Mouse (Mus musculus): ENCODE data around the gene Ssh1.

Gene Ssh1

DNA sequence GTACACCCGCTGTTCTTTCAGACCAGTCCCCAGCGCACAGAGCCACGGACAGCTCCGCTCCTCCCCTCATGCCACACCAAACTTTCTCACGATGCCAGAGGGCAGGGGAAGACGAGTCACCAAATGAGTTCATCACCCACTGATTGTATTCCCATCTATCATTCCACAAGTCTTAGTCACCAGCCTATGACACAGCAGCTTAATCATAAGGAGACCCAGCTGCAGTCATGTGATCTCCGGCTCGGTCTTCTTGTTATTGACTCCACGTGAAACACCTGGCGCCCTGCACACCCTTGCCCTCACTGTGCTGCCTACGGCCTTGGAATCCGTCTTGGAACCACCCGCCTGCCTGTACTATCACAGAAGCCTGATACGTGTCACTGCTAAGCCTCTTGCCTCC lies 28.7 kb downstream of the Ssh1 start:
- no peak for DNase-seq

GRCm38 (mm10) chr5:113961776-113962175 lies 31.9 kb downstream of the Ssh1 start:
- DNase-seq: no peak

DNA sequence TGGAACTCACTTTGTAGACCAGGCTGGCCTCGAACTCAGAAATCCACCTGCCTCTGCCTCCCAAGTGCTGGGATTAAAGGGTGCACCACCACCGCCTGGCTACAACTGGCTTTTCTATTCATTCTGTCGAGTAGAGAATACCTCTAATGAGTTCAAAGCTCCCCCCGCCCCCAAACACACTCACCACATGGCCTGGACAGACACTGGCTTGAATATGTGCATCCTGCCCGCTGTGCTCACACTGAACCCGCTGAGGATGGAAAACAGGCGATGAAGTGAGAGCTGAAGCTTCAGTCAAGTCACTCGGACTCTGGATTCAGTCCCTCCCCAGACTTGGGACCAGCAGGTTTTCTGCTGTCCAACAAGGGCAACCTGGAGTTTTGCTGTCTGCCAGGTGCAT lies 33.3 kb downstream of the Ssh1 start:
- no peak for DNase-seq

- no peak for DNase-seq
Measured at GRCm38 (mm10) chr5:113959039-113959438, 34.7 kb downstream of the Ssh1 start.

- peak; percentile 66 for DNase-seq
Measured at GRCm38 (mm10) chr5:113956510-113956909, 37.2 kb downstream of the Ssh1 start.

- no peak for DNase-seq
Measured at GRCm38 (mm10) chr5:113955691-113956090, 38.0 kb downstream of the Ssh1 start.

DNA sequence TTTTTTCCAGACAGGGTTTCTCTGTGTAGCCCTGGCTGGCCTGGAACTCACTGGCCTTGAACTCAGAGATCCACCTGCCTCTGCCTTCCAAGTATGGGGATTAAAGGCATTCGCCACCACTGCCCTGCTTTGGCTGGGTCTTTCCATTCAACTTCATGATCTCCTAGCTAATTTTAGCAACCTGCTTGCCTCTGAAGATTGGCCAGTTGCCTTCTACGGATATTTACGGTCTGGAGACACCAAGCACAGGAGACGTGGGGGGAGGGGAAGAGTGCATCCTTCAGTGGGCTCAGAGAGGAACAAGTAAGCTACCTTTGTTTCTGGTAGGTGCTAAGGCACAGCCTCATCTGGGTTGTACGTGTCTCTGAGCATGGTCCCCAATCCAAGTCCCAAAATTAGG lies 38.4 kb downstream of the Ssh1 start:
- no peak for DNase-seq

DNA sequence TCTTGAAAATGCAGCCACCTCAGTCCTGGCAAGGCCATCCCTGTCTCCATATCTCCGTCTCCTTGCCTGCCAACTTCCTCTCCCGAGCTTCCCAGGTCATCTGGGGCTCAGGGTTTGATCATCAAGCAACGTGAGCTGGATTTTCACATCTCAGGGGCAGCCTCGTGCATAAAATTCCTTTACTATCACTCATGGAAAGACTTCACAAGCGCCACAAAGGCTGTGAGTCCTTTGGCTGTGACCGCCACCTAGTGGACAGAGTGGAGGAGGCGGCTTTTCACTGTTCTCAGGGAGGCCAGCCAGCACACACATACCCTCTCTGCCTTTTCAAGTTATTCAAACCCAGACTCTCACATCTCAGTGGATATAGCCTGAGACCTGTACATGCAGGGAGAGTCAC lies 39.3 kb downstream of the Ssh1 start:
- peak; percentile 69 for DNase-seq

DNA sequence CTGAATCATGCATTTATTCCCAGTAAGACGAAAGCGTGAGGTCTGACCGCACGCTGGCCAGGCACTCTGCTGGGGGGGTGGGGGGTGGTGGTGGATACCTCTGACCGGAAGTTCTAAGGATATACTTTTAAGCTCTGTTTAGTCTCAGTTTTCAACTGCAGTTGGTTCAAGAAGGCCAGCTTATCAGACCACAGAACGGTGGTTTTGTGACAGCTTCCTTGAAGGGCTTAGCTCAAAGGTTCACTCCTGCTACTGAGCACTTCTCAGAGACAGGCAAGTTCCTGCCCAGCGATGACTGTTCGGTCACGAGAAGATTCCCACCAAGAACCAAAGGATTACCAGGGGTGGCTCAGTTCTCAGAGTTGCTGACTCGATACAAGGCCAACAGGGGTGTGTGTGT lies 41.2 kb downstream of the Ssh1 start:
- no peak for DNase-seq

GRCm38 (mm10) chr5:113951693-113952071 lies 42.0 kb downstream of the Ssh1 start:
- DNase-seq: no peak

GRCm38 (mm10) chr5:113950786-113951692 lies 42.7 kb downstream of the Ssh1 start:
- no peak for DNase-seq

DNA sequence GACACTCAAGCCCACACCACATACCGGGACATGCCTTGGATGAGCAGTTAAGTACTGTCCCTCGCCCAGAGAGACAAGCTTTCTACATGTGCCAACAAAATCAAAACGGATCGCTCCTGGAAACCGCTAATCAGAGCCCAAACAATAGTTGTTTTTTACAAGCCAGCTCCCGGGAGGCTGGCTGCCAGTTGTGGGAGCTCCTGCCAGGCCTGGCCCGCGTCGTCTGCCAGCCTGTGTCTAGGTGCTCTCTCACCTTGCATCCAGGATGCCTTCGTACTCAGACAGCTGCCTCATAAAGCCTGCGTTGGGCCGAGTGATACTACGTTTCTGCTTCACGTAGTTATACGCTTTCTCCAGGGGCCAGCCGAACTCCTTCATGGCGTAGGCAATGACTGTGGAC lies 43.6 kb downstream of the Ssh1 start:
- DNase-seq: no peak

DNA sequence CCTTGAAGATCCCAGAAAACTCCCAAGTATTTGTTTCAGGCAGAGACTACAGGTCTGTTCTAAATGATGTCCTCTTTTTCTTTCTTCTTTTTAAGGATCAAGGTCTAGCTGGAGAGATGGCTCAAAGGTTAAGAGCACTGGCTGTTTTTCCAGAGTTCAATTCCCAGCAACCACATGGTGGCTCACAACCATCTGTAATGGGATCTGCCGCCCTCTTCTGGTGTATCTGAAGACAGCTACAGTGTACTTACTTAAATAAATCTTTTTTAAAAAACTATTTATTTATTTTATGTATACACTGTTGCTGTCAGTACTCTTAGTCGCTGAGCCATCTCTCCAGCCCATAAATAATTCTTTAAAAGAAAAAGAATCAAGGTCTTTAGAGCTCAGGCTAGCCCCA lies 46.4 kb downstream of the Ssh1 start:
- no peak for DNase-seq

GRCm38 (mm10) chr5:113945126-113945525 lies 48.6 kb downstream of the Ssh1 start:
- peak; percentile 81 for DNase-seq

GRCm38 (mm10) chr5:113943328-113943727 lies 50.4 kb downstream of the Ssh1 start:
- no peak for DNase-seq

- no peak for DNase-seq
Measured at GRCm38 (mm10) chr5:113942580-113942979, 51.1 kb downstream of the Ssh1 start.

- no peak for DNase-seq
Measured at GRCm38 (mm10) chr5:113939263-113939900, 54.3 kb downstream of the Ssh1 start.

- no peak for DNase-seq
Measured at GRCm38 (mm10) chr5:113937650-113938049, 56.0 kb downstream of the Ssh1 start.

DNA sequence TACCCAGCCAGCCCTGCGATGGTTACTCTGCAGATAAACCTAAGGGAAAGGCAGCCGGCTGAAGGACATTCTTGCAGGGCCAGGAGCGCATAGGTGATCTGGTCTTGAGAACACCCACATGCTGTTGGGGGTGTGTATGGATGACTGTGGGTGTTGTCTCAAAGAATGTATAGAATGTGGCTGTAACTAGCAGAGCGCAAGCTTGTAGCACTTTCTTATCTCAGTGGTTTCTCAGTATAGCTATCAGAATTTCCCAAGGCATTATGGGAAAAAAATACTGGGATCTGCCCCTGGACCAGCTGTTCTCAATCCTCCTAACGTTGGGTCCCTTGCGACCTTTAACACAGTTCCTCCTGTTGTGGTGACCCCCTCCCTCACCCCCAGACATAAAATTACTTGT lies 59.8 kb downstream of the Ssh1 start:
- DNase-seq: no peak

DNA sequence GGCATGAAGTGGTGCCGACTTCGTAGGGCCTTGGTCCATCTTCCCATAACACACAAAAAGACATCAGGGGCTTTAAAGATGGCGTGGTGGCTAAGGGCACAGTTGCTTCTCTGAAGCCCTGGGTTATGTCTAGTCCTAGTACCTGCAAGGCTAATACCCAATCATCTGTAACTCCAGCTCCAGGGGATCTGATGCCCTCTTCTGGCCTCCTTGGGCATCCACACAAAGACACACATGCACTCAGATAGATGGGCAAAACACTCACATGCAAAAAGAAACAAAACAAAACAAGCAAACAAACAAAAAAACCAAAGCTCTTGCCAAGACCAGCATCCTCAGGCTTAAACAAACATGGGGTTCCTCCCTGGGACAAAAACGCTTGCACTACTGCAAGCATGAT lies 60.2 kb downstream of the Ssh1 start:
- DNase-seq: no peak

- DNase-seq: no peak
Measured at GRCm38 (mm10) chr5:113932310-113932709, 61.4 kb downstream of the Ssh1 start.

DNA sequence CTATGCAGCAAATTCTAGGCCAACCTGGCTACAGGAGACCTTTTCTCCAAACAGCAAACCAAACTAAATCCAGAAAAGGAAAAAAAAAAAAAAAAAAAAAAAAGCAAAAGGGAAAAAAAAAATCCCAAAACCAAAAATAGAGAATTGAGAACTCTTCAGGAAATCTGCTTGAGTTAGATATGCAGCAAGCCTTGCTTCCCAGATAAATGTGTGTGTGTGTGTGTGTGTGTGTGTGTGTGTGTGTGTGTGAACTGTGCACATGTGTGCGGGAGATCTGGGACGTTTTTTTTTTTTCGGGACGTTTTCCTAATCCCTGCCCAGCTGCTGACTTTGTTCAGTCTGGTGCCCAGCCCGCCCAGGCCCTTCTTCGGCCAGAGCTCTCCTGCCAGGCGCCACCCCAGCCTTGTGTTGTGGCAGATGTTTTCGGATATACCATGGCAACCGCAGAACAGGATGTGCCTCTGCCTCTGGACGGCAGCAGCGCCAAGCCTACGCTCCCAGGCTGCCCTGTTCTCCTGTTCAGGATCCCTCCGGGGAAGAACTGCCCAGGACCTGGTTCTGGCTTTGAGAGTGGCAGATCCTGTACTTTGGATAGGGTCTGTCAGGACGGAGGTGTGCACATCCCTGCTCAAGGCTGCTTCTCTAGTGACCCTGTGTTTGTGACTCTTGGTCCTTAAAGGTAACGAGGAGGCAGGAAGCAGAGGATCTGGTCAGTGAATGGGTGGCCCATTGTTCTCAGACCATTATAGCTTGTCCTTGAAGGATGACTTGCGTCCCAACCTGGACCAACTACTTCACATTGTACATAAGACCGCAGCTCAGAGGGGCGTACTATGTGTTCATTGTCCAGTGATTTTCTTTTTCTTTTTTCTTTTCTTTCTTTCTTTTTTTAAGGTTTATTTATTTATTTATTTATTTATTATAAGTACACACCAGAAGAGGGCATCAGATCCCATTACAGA lies 62.8 kb downstream of the Ssh1 start:
- DNase-seq: no peak

GRCm38 (mm10) chr5:113929950-113930647 lies 63.6 kb downstream of the Ssh1 start:
- DNase-seq: no peak
